Mouse (Mus musculus) embryonic facial prominence, embryonic 11.5 days (tissue): ENCODE measurements around the gene Gphn. TPM values are rescaled to one million over a fixed set of nuclear protein-coding genes. Genes with fewer than 3 reads are reported as not detected.

Experiments
- ATAC-seq: fragments of 200-750 bp; cut with Nextera tagmentation; replicated peaks from 2 replicates; pipeline ENCODE4 v1.8.0; 2017; ENCODE audit warnings: low read depth; ENCODE audit not compliant: insufficient number of reproducible peaks, low FRiP score, low TSS enrichment
- DNase-seq: peaks from one replicate; pipeline ENCODE4 v3.0.0-alpha.2; 2015; ENCODE audit warnings: low spot score
- H3K27ac ChIP-seq: fragments of 300-500 bp; sonication (generic); replicated peaks from 2 replicates; pipeline ENCODE4 v1.5.1; 2014; ENCODE audit warnings: mild to moderate bottlenecking, low read depth, low read length, control low read depth
- H3K27me3 ChIP-seq: fragments of 300-500 bp; sonication (generic); 2 replicates; pipeline ENCODE4 v1.6.1; 2014; ENCODE audit warnings: mild to moderate bottlenecking, low read length, moderate library complexity, mixed read lengths; ENCODE audit not compliant: control insufficient read depth, insufficient read depth
- H3K36me3 ChIP-seq: fragments of 300-500 bp; sonication (generic); replicated peaks from 2 replicates; pipeline ENCODE4 v1.6.1; 2014; ENCODE audit warnings: low read depth, mild to moderate bottlenecking, low read length, moderate library complexity, mixed read lengths; ENCODE audit not compliant: control insufficient read depth, insufficient read depth
- H3K4me1 ChIP-seq: fragments of 300-500 bp; sonication (generic); 2 replicates; pipeline ENCODE4 v1.6.1; 2014; ENCODE audit warnings: low read length, mixed read lengths; ENCODE audit not compliant: control insufficient read depth, insufficient read depth
- H3K4me2 ChIP-seq: fragments of 300-500 bp; sonication (generic); 2 replicates; pipeline ENCODE4 v1.6.1; 2014; ENCODE audit warnings: low read depth, mild to moderate bottlenecking, control low read depth, low read length, moderate library complexity
- H3K4me3 ChIP-seq: fragments of 300-500 bp; sonication (generic); 2 replicates; pipeline ENCODE4 v1.5.1; 2014; ENCODE audit warnings: low read depth, low read length, control low read depth
- H3K9ac ChIP-seq: fragments of 300-500 bp; sonication (generic); replicated peaks from 2 replicates; pipeline ENCODE4 v1.6.1; 2014; ENCODE audit warnings: mild to moderate bottlenecking, control low read depth, low read length
- H3K9me3 ChIP-seq: fragments of 300-500 bp; sonication (generic); replicated peaks from 2 replicates; pipeline ENCODE4 v1.6.1; 2016; ENCODE audit warnings: mild to moderate bottlenecking, low read length, inconsistent platforms, mixed read lengths; ENCODE audit not compliant: control insufficient read depth
- WGBS: fragments of 180-500 bp; shearing (Covaris S2); extraction: QIAGEN DNeasy Blood & Tissue Kit; methylation state at CpG from one replicate; pipeline ENCODE4 v1.1.7; 2014; 5-methylcytosine and 5-hydroxymethylcytosine counted together
- polyA plus RNA-seq: library from polyadenylated mRNA; unstranded; fragments of >200 nt; fragmentation: Nextera tagmentation; extraction: Ambion mirVana; gene quantifications from 2 replicates; pipeline ENCODE4 v1.2.1, GENCODE M21; 2014

The Gphn gene
- polyA plus RNA-seq, result 11.9 and 14.3 TPM in 2 replicates

DNA sequence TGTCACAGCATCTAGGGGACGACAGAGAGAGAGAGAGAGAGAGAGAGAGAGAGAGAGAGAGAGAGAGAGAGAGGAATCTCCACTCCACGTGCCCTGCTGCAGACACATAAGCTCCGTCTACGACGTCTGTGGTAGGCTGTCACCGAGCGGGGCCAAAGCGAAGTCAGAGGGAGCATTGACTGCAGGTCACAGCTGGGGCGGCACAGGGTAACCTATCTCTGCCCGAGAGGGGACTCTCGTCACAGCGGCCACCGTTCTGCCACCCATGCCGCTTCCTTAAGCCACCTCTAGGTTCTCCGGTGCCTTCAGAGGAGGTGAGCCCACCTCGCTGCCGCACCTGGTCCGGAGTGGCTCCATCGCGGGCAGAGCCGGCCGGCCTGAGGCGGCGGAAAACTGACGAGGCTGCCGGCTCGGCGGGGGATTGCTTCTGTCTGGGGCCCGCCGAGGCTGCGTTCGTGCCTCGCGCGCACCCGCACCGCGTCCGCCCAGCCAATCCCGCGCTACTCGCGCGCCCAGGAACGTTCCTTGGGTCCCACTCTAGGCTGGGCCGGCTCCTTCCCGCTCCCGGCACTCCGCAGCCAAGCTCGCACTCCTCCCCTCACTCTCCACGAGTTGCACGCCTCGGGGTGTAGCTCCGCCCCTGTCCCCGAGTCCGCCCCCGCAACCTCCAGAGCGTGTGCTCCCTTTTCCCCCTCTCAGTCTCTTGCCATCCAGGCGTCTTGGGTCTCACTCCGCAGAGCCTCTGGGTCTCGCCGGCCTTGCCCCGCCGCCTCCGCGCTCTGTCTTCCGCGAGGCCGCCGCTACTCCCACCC is at the start of gene Gphn:
Gphn (plus strand) TSS at position 673 of the 812 bp plus-strand sequence.
- Histone ChIP-seq H3K27ac (peak within 1 kb of the TSS; percentile 95), H3K4me3 (peak within 1 kb of the TSS; percentile 97), H3K4me2 (peak within 1 kb of the TSS; percentile 81), H3K9me3 (no peaks in the 10 kb centered on the region), H3K4me1 (no peaks in the 10 kb centered on the region), H3K9ac (peak within 1 kb of the TSS; percentile 86), H3K36me3 (no peaks in the 10 kb centered on the region), H3K27me3 (no peaks in the 10 kb centered on the region)
- WGBS, result under 1% methylated on average over 65 of the region's 70 CpGs
- peak; percentile 92 for DNase-seq
- ATAC-seq, result peak; percentile 99

DNA sequence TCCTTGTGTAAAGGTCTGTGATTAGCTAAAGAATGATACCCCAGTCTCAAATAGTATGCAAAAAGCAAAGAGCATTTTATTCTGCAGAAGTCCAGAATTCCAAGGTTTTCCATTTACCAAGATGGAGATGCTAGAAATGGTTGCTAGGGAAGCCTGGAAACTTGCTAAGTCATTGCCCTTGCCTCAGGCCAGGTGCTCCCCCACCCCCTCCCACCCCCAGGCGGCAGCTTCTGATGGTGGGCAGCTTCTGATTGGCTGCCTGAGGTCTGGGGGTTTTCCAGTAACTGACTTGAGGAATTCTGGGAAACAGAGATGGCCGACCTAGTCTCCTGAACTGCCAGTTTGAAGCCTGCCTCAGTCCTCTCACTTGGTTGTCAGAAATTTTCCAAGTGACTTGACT is 44.7 kb upstream of the Gphn start:
- H3K27ac ChIP-seq, result no peak overlapping the region
- H3K4me3 ChIP-seq, result no peak overlapping the region
- no peaks in the 10 kb centered on the region for H3K27me3 ChIP-seq
- H3K36me3 ChIP-seq, result no peaks in the 10 kb centered on the region
- no peak overlapping the region for H3K9ac ChIP-seq
- H3K4me2 ChIP-seq, result no peak overlapping the region
- H3K9me3 ChIP-seq, result no peaks in the 10 kb centered on the region
- WGBS, result 60% methylated on average over 2 of the region's 2 CpGs
- no peaks in the 10 kb centered on the region for H3K4me1 ChIP-seq
- no peak for ATAC-seq
- DNase-seq, result no peak

DNA sequence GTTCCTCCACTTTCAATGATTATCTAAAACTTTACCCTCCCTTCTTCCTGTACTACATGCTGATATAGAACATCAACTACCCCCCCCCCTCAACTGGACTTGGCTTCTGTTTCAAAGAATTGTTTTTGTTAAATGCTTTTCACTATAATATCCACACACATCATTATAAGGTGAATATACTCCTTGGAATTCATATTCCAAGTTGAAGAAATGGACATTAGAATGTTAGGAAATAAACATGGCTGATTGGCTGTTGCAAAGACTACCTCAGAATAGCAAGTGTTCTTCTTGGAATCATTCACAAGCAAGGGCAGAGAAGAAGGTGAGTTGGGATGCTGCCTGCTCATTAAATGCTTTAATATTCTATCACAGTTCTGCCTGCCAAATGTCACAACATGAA is 32.2 kb upstream of the Gphn start, which contains the start of gene Gm6657:
Gm6657 (plus strand) TSS at position 301 of the 400 bp plus-strand sequence.
- Histone ChIP-seq H3K4me1 (no peaks in the 10 kb centered on the region), H3K4me3 (no peak within 1 kb of the TSS), H3K27me3 (no peaks in the 10 kb centered on the region), H3K36me3 (no peaks in the 10 kb centered on the region), H3K4me2 (no peak within 1 kb of the TSS), H3K27ac (no peak within 1 kb of the TSS), H3K9me3 (no peaks in the 10 kb centered on the region), H3K9ac (no peak within 1 kb of the TSS)
- DNase-seq (no peak), ATAC-seq (no peak)

DNA sequence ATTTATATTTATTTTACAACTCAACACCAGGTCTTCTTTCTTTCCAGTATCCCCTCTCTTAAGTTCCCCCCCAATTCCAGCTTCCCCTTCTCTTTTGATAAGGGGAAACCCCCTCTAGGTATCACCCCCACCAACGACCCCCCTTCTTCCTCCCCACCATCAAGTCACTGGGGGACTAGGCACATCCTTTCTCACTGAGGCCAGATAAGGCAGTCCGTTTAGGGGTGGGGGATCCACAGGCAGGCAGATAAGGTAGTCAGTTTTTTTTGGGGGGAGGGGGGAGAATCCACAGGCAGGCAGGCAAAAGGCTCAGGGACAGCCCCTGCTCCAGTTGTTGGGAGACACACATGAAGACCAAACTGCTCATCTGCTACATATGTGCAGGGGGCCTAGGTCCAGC is 30.8 kb upstream of the Gphn start:
- no peaks in the 10 kb centered on the region for H3K27me3 ChIP-seq
- H3K36me3 ChIP-seq, result no peaks in the 10 kb centered on the region
- H3K9me3 ChIP-seq, result no peaks in the 10 kb centered on the region
- no peak overlapping the region for H3K27ac ChIP-seq
- H3K9ac ChIP-seq, result no peak overlapping the region
- no peaks in the 10 kb centered on the region for H3K4me1 ChIP-seq
- no peak for ATAC-seq
- no peak overlapping the region for H3K4me2 ChIP-seq
- no peak for DNase-seq
- WGBS, result 68% methylated on average over 2 of the region's 2 CpGs
- H3K4me3 ChIP-seq, result no peak overlapping the region

DNA sequence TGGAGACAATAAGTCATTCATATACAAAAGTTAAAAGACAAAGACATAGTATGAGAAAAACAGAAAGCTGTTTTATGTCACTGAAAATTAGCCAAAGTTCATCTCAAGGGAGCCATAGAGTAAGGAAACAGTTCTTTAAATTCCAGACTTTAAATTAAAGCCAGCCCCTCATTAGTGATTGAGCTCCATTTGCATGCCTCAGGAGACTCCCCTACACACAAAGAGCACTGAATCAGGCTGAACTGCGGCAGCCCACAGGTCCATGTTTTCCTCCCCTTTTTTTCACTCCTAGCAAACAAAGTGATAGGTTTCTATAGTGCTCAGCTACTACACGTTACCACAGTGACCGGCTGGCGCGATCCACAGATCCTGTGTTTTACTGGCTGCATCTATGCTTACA is 22.5 kb upstream of the Gphn start:
- 38% methylated on average over 5 of the region's 5 CpGs for WGBS
- Histone ChIP-seq H3K4me1 (no peaks in the 10 kb centered on the region), H3K36me3 (no peaks in the 10 kb centered on the region), H3K4me3 (no peak overlapping the region), H3K27me3 (no peaks in the 10 kb centered on the region), H3K9ac (no peak overlapping the region), H3K27ac (no peak overlapping the region), H3K9me3 (no peaks in the 10 kb centered on the region), H3K4me2 (no peak overlapping the region)
- ATAC-seq (no peak), DNase-seq (peak; percentile 55)

DNA sequence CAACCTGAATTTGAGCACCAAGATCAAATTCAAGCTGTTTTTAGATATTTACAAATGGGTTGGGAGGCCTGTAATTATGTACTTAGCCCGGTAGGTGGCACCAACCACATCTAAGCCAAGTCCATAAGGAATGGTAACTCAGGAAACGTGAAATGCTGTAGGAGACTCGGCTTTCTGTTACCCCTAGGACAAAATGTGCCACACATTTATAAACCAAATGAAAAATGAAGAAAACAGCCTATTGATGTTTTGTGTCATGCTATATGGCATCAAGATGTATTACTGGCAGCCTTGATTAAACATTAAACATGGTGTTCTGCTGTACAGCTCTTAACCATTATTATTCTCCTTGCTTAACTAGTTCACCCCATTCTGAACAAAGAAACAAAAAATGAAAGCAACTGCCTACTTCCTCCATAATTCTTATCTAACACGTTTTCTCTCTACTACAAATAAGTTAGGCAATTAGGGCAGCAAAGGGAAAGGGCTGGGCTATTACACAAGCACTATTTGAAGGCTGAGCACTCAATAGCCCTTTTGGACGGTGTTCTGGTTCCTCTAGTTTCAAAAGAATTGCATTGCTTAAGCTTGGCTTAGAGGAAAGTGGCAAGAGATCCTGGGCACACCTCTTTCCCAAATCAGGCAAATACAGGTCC is 20.1 kb upstream of the Gphn start:
- H3K4me1 ChIP-seq, result no peaks in the 10 kb centered on the region
- H3K4me2 ChIP-seq, result no peak overlapping the region
- no peak for ATAC-seq
- H3K9ac ChIP-seq, result no peak overlapping the region
- no peaks in the 10 kb centered on the region for H3K9me3 ChIP-seq
- peak; percentile 85 for DNase-seq
- H3K27me3 ChIP-seq, result no peaks in the 10 kb centered on the region
- H3K36me3 ChIP-seq, result no peaks in the 10 kb centered on the region
- no peak overlapping the region for H3K27ac ChIP-seq
- no peak overlapping the region for H3K4me3 ChIP-seq
- 13% methylated on average over 5 of the region's 5 CpGs for WGBS

DNA sequence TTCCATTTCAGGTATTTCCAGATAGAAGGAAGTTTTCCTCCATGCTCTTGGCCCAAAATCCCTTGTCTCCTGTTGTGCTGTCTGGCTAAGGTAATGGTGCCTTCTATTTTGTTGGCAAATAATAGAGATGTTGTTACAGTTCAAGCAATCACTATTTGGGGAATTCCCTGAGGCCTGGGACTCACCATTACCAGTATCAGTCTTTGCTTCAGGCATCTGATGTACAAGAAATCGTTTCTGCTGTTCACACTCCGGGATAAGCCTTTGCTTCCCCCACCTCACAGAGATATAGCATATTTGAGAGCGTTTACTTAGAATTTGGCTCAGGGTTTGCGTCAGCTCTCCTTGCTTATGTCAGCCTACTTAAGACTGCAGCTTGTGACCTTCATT is 19.6 kb upstream of the Gphn start:
- H3K4me1 ChIP-seq, result no peaks in the 10 kb centered on the region
- WGBS, result 79% methylated on average over 4 of the region's 4 CpGs
- no peak overlapping the region for H3K4me3 ChIP-seq
- no peaks in the 10 kb centered on the region for H3K9me3 ChIP-seq
- no peaks in the 10 kb centered on the region for H3K27me3 ChIP-seq
- H3K4me2 ChIP-seq, result no peak overlapping the region
- H3K9ac ChIP-seq, result no peak overlapping the region
- DNase-seq, result no peak
- no peaks in the 10 kb centered on the region for H3K36me3 ChIP-seq
- no peak for ATAC-seq
- no peak overlapping the region for H3K27ac ChIP-seq

DNA sequence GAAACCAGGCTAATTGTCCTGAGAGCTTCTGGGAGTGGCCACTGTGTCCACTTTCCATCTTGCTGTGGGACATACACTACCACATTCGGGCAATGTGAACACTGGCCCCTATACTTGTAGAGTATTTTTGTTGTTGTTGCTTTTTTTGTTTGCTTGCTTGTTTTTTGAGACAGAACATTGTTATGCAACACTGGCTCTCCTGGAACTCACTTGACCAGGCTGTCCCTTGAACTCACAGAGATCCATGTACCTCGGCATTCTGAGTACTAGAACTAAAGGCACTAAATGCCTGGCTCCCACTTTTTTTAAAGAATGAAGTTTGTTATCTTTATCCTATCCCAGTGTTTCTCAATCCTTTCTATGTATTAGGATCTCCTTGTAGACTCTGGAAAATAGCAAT is 16.3 kb upstream of the Gphn start:
- H3K9ac ChIP-seq, result no peak overlapping the region
- no peak overlapping the region for H3K4me2 ChIP-seq
- H3K4me1 ChIP-seq, result no peaks in the 10 kb centered on the region
- H3K27ac ChIP-seq, result no peak overlapping the region
- no peak for DNase-seq
- no peaks in the 10 kb centered on the region for H3K27me3 ChIP-seq
- WGBS, result 88% methylated on average over 2 of the region's 2 CpGs
- no peaks in the 10 kb centered on the region for H3K9me3 ChIP-seq
- H3K4me3 ChIP-seq, result no peak overlapping the region
- ATAC-seq, result no peak
- H3K36me3 ChIP-seq, result no peaks in the 10 kb centered on the region
